Mouse (Mus musculus): Measurements from ENCODE around the gene Atf2. TPM values are rescaled to one million over a fixed set of nuclear protein-coding genes. Genes with fewer than 3 reads are reported as not detected.

The Atf2 gene
- polyA plus RNA-seq, 1 experiment = 10.0 TPM

DNA sequence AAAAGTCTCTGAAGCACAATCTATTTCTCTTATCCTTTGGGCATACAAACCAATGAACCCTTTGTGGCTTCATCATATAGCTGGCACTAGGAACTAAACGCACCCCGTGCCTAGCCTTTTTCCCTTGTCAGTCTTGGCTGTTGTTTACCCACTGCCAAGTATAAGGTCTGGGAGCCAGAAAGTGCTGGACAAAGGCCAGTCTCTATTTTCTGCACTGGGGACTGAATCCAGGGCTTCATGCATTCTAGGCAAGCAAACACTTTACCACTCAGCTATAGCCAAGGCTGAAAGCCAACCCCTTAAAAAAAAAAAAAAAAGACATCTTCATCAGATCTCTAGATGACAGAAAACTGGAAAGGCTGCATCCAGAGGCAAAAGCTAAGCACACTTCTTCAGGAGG lies 102.1 kb downstream of the Atf2 start:
- TF ChIP-seq GATA1 (IDR thresholded peaks at IDR 0.05; ENCODE audit: low read length) = no peak

DNA sequence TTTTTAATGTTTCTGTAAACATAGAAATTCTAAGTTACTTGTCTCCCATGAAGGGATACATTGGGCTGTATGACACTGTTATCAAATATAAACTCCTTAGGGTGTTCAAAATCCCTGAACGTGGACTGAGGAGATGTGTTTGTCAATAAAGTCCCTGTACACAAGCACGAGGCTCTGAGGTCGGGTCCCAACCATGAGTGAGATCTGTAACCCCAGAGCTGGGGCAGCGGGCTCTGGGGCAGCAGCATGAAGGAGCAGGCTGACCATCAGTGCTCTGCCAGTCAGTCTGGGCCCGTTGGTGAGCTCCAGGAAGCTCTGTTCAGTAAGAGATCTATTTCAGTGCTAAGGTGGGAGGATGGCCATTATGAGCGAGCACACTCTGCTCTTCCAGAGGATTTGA lies 104.0 kb downstream of the Atf2 start:
- no peak for TF ChIP-seq GATA1 (IDR thresholded peaks at IDR 0.05; ENCODE audit: low read length)

GRCm38 (mm10) chr2:73782371-73782905 lies 110.0 kb downstream of the Atf2 start:
- TF ChIP-seq GATA1 (IDR thresholded peaks at IDR 0.05; ENCODE audit: low read length) = no peak

DNA sequence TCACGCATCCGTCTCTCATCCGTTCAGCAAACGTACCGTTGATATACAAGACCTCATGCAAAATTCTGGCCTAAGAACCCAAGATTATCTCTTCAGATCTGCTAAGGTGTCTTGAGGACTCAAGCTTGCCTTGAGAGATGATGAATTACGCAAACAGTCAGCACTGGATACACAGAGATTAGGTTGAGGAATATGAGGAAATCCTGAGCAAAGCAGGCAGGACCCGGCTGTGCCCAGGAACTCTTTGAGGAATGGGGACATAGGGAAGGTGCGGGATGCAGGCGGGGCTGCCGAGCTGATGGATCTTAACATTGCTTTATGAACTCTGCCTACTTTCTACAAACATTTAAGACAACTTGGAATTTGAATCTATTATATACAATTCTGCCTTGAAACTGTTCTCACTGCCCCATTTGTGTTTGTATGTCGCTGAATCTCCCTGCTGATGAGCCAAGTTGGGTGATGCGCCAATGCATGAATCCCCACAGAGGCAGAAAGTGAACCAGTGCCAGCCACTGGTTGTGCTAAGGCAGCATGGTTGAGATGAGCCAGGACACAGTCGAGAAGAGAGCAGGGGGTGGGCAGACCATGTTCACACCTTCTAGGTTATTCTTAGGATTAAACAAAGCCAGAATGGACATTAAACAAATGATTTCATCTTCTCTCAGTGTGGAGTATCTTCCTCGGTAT lies 112.0 kb downstream of the Atf2 start:
- no peak for TF ChIP-seq GATA1 (IDR thresholded peaks at IDR 0.05; ENCODE audit: low read length)

DNA sequence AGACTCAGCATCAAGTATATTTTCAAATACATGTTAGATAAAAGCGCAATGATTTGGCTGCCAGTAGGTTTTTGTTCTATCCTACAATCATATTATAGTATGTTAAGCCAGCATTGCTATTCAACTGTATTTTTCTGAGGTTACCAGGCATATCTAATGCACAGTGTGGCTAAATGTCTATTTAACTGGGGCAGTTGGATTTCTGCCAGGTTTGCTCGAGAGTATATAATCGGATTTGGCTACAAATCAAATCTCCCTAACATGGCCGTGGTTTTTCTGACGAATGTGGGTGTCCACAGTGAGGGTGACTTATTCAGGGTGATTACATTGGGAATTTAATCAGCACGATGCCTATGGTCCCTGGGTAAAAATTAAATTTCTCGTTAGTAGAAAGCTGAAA lies 112.6 kb downstream of the Atf2 start:
- TF ChIP-seq GATA1 (IDR thresholded peaks at IDR 0.05; ENCODE audit: low read length) = no peak

GRCm38 (mm10) chr2:73779016-73779595 lies 113.3 kb downstream of the Atf2 start:
- TF ChIP-seq GATA1 (IDR thresholded peaks at IDR 0.05; ENCODE audit: low read length) = no peak

- no peak for TF ChIP-seq GATA1 (IDR thresholded peaks at IDR 0.05; ENCODE audit: low read length)
Observed at GRCm38 (mm10) chr2:73776936-73777335, 115.5 kb downstream of the Atf2 start.

- TF ChIP-seq GATA1 (IDR thresholded peaks at IDR 0.05; ENCODE audit: low read length) = no peak
Observed at GRCm38 (mm10) chr2:73775683-73776310, 116.6 kb downstream of the Atf2 start.

GRCm38 (mm10) chr2:73774786-73775682 lies 117.4 kb downstream of the Atf2 start, which contains the start of gene Chn1:
Gene Chn1 (minus strand): TSS chr2:73775346.
- TF ChIP-seq GATA1 (IDR thresholded peaks at IDR 0.05; ENCODE audit: low read length) = no peak

GRCm38 (mm10) chr2:73772945-73773344 lies 119.5 kb downstream of the Atf2 start:
- TF ChIP-seq GATA1 (IDR thresholded peaks at IDR 0.05; ENCODE audit: low read length) = no peak

DNA sequence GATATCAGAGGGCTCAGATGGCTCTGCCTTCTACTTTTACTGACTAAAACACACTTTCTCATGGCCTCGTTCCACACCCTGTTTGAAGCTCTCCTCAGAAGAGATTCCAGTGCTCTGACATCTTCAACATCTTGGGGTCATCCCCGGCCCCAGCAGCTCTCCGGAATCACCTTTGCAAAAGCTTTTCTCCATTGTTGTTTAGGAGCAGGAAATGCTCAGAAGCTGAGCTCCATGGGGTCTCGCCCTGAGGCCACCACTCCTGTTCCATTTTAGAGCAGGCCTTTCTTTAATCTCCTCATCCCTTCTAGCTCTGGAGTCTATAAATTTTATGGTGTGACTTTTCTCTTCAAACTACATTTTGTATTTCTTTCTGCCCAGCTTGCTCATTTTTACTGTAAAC lies 123.8 kb downstream of the Atf2 start:
- TF ChIP-seq GATA1 (IDR thresholded peaks at IDR 0.05; ENCODE audit: low read length) = no peak

Other genes starting within 250 kb of the Atf2 start
- 0.73 and 0.77 TPM in 2 replicates for gene Chn1, start 117.3 kb downstream of the Atf2 start, polyA plus RNA-seq (2012)
- gene Atp5g3, start 18.7 kb upstream of the Atf2 start, polyA plus RNA-seq (2012) = 1,108 and 1,715 TPM in 2 replicates